Mouse (Mus musculus): ENCODE data around the gene E2f4. TPM values are rescaled to one million over a fixed set of nuclear protein-coding genes. Genes with fewer than 3 reads are reported as not detected.

Gene E2f4
- total RNA-seq, 2 experiments from 2014 or later = 32.9 to 35.1 TPM

- intact Hi-C loops (cut with DNase I) = no loop called here
- no peak for DNase-seq (ENCODE audit: low spot score in 2 of 2)
Observed at GRCm38 (mm10) chr8:105309142-105309847, 11.8 kb downstream of the E2f4 start.

DNA sequence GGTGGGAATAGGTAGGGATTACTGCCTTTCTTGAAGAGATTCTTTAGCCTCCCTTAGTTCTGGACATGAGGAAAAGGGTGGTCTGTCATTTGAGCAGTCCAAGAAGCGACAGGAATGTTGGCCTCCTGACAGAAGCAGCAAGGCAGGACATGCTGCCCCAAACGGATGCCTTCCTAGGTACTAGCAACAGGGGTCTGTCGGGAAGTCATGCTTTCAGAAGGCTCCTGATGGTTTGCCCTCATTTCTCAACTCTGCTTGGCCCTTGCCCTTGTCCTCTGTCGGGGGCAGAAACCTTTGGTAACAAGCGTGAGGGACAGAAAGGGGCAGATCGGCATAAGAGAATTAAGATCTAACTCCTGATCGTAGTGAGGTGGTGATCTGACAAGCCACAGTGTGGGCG is 12.7 kb downstream of the E2f4 start:
- intact Hi-C loops (cut with DNase I) = no loop called here
- no peak for DNase-seq (ENCODE audit: low spot score in 2 of 2)

DNA sequence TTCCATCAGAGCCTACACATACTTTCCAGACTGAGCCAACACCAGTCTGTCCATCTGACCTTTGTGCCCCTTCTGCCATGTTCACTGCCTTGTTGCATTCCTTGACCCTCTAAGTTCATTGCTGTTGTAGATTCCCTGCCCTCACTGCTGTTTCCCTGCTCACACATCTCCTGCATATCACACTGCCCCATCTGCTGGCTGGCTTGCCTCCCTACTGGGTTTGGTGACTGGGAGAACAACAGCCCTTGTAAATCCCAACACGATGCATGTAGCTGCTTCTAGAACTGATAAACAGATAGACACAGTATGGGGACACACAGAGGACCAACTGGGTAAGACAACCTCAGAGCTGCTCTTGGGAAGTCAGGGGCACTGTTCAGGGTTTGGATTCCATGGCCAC is 14.3 kb downstream of the E2f4 start:
- no peak for DNase-seq (ENCODE audit: low spot score in 2 of 2)
- intact Hi-C loops (cut with DNase I) = no loop called here

DNA sequence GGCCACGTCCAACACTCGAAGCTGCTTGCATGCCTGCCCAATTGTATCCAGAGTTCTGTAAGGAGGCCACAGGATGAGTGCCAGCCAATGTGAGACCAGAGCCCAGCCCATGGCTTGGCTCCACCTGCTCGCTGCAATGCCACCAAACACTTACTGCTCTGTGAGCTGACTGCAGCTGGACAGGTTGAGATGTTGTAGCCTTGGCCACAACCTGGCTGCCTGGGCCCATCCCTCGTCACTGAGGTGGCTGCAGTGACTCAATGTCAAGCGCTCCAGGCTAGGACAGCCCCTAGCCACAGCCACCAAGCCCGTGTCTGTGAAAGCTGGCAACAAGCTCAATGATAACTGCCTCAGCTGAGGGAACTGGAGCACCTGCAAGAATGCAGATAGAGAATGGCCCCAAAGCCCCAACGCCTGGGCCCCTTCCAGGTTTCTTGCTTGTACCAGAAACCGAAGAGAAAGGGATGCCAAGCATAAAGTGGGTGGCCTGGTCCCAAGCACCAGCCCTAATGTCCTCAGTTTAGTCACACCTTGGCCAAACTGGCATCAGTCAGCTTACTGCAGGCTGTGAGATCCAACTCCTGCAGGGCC is 15.5 kb downstream of the E2f4 start:
- DNase-seq (ENCODE audit: low spot score in 2 of 2) = no peak
- intact Hi-C loops (cut with DNase I) = no loop called here

DNA sequence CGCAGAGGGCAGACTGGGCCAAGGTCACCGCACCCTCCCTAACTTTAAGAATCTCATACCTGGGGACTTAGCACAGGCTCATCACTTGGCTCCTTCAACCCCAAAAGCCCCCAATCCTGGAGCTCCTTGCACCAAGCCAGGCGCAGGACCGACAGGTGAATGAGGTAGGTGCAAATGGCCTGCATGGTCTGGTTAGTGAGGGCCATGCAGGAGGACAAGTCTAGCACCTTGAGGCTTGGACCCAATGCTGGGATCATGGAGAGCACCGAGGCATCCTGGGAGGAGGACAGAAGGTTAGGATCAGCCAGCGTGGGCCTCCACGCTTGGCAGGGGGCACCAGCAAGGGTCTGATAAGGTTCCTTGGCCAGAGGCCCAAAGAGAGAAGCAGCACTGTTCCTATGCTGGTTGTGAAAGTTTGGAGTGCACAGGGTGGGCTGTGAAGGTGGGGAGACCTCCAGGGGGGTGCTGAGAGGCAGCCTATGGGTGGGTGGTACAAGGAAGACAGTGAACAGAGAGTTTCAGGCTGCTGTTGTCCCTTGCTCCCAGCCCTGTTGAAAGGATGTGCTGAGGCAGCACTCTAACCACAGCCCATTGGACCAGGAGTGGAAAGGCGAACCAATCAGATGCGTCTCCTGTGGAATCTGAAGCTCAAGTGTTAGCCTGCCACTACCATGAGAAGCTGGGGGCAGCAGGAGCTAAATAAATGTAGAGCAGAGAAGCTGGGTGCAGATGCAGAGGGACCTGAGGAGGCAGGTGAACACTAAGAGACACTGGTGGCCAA is 16.3 kb downstream of the E2f4 start:
- intact Hi-C loops (cut with DNase I) = no loop called here
- DNase-seq (ENCODE audit: low spot score in 2 of 2) = no peak

GRCm38 (mm10) chr8:105315073-105315769 is 17.8 kb downstream of the E2f4 start:
- DNase-seq (ENCODE audit: low spot score in 2 of 2) = no peak
- intact Hi-C loops (cut with DNase I) = no loop called here

GRCm38 (mm10) chr8:105317941-105318340 is 20.5 kb downstream of the E2f4 start:
- no peak for DNase-seq (ENCODE audit: low spot score in 2 of 2)
- intact Hi-C loops (cut with DNase I) = no loop called here

- DNase-seq (ENCODE audit: low spot score in 2 of 2) = peak in 1 of 2 experiments; percentile 43
- intact Hi-C loops (cut with DNase I) = no loop called here
Observed at GRCm38 (mm10) chr8:105318662-105319190, 21.3 kb downstream of the E2f4 start.

- intact Hi-C loops (cut with DNase I) = no loop called here
- no peak for DNase-seq (ENCODE audit: low spot score in 2 of 2)
Observed at GRCm38 (mm10) chr8:105323183-105323582, 25.7 kb downstream of the E2f4 start.

DNA sequence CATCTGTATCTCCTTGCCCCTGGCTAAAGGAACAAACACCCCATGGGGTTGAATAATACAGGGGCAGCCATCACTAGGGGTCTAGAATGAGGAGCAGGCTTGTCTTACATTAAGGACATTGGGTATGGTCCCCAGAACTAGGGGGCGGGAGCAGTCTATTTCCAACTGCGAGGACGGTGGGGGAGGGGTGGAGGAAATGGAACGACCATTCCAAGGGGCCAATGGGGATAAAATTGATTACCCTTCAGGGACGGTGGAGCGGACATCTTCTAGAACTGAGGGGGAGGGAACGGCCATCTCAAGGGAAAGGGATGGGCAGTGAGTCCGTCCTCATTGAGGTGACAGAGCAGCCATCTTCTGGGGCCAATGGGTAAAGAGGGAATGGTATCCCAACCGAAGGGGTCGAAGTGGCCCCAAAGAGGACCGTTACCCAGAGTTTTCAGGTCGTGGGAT is 28.2 kb downstream of the E2f4 start:
- intact Hi-C loops (cut with DNase I) = loop anchor here (2.0 kb wide), 1 partner anchor 23 kb away; the partner anchor contains the start of gene Slc9a5
- DNase-seq (ENCODE audit: low spot score in 2 of 2) = no peak

- intact Hi-C loops (cut with DNase I) = loop anchor here (2.0 kb wide), 1 partner anchor 23 kb away; the partner anchor contains the start of gene Slc9a5
- peak; percentile 97 to 98 for DNase-seq (ENCODE audit: low spot score in 2 of 2)
Observed at GRCm38 (mm10) chr8:105326141-105326672, 28.7 kb downstream of the E2f4 start, which contains the start of the genes Lrrc29 and Tmem208. Gene Lrrc29 (minus strand): TSS chr8:105326278. Gene Tmem208 (plus strand): TSS chr8:105326354.

GRCm38 (mm10) chr8:105326968-105327367 is 29.5 kb downstream of the E2f4 start:
- intact Hi-C loops (cut with DNase I) = loop anchor here (2.0 kb wide), 1 partner anchor 22 kb away; the partner anchor contains the start of gene Slc9a5
- no peak for DNase-seq (ENCODE audit: low spot score in 2 of 2)

DNA sequence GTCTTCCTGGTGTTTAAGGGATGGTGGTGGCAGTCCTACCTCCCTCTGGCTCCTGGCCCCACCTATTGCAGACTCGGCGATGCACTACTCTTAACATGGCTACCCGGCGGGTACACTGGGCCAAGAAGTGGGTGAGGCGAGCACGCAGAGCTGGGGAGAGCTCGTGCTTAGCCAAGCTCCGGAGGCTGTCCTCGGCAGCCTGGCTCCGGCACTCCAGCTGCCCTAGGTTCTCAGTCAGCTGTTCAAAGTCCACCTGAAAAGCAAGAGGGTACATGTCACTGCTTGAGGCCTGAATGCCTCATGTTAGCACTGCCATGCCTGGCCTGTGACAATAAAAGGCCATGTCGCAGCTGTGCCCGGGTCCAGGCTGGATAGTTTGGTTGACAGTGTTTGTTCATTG is 32.9 kb downstream of the E2f4 start:
- no peak for DNase-seq (ENCODE audit: low spot score in 2 of 2)
- intact Hi-C loops (cut with DNase I) = no loop called here

DNA sequence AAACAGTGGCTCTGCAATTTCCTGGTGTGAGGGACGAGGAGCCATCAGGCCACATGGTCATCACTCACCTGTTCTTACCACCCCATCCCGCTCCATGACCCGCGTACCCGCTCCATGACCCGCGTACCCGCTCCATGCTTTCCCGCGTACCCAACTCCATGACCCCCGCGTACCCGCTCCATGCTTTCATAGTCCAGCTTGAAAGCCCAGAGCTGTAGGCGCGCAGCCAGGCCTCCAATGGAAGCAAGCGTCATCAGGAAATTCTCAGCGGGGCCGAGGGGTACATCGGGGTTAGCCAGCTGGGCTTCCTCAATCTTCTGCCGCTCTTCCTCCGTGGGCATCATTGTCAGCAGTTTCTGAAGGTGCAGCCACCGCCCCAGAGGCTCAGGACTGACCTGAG is 34.0 kb downstream of the E2f4 start:
- intact Hi-C loops (cut with DNase I) = no loop called here
- no peak for DNase-seq (ENCODE audit: low spot score in 2 of 2)

DNA sequence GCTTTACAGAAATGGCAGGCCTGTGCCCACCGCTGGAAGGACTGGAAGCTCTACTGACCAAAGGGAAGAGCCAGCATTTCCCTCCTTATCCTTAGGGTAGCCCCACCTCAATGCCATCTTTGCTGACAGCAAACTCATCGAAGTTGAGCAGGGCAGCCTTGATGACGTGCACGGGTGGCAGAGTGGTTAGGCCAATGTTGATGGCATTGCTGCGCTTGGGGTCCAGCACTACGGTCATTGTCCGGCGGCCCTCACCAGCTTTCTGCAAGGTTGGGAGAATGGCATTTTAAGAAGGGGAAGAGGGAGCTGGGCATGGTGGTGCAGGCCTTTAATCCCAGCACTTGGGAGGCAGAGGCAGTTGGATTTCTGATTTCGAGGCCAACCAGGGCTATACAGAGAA is 34.5 kb downstream of the E2f4 start:
- intact Hi-C loops (cut with DNase I) = no loop called here
- DNase-seq (ENCODE audit: low spot score in 2 of 2) = no peak

GRCm38 (mm10) chr8:105332523-105332922 is 35.1 kb downstream of the E2f4 start:
- no peak for DNase-seq (ENCODE audit: low spot score in 2 of 2)
- intact Hi-C loops (cut with DNase I) = no loop called here

DNA sequence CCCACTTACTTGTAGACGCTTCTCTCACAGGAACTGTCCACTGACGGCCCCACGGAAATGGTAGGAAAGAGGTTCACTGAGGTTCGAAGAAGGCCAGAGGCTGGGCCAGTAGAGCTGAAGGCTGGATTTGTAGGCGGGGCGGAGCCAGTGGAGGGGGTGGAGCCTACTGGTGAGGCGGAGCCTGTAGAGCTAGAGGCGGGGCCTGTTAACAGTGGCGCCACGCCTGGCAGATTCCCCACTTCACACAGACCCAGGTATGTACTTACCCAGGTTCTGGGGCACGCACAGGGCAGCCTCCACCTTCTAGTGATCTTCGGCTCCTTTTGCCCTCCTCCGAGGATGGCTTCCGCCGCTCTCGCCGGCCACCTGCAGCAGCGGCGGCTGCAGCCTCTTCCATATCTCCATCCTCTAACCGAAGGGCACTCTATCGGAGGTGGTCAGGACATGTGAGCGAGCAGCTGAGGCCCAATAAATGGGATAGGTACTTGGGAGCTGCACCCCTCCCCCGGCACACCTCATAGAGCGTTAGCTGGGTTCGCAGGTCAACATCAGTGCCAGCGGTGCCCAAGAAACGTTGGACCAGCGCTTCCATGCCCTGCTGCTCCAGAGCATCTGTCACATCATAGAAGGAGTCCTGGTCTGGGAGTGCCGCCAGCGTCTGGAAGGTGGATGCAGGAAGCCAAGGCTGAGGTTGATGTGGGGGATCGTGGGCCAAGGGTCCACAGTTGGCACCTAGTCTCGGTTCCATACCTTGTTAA is 39.1 kb downstream of the E2f4 start:
- intact Hi-C loops (cut with DNase I) = no loop called here
- no peak for DNase-seq (ENCODE audit: low spot score in 2 of 2)

- intact Hi-C loops (cut with DNase I) = no loop called here
- no peak for DNase-seq (ENCODE audit: low spot score in 2 of 2)
Observed at GRCm38 (mm10) chr8:105338992-105339391, 41.5 kb downstream of the E2f4 start.

All from left cerebral cortex, postnatal 25 days (tissue).